Mouse (Mus musculus) erythroid progenitor cell, adult 5-6 weeks (primary cell): ENCODE data around the gene Gm49661. TPM values are rescaled to one million over a fixed set of nuclear protein-coding genes. Genes with fewer than 3 reads are reported as not detected.

Experiments used
- ATAC-seq: replicated peaks from 2 replicates; pipeline ENCODE4 v1.8.0; 2016; ENCODE audit warnings: moderate number of reproducible peaks, mild to moderate bottlenecking, moderate TSS enrichment, inconsistent platforms; ENCODE audit not compliant: poor library complexity, low FRiP score, severe bottlenecking
- total RNA-seq, 2 experiments: library from RNA; stranded (forward) in 1 of 2; stranded (reverse) in 1 of 2; fragments of 150-400 nt in 1 of 2; fragments of 186-747, 209-891 nt in 1 of 2; gene quantifications; 2 replicates each; pipeline versions ENCODE4 v1.2.3 to v1.2.4; 2015 to 2017; ENCODE audit warnings: low replicate concordance in 2 of 2

Gene Gm49661
- total RNA-seq, 2 experiments from 2014 or later, result not detected

DNA sequence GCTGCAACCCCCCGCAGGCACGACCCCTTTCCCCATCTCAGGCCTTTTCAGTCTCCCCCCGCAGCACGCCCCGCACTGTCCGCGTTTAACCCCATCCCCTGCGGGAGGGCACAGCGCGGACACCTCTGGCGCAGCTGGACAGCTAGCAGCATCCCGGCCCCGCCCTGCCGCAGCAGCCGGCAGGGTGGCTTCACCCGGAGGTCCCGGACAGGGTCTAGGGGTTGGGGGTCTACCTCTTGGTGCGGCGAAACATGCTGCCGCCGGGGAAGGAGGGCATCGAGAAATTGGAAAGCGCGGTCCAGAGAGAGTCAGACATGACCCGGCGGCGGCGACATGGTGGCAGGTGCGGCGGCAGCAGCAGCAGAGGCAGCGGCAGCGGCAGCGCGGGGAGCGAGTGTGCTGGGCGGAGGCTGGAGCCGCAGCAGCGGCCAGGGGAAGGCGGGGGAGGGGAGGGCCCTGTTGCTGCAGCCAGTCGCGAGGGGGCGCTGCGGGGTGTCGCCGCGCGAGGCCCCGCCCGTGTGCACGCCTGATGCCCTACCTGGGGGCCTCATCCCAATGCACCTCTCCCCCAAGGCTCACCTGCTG, 32.2 kb downstream of the Gm49661 start, which contains the start of gene Mast1:
Gene Mast1, minus strand, starts transcription at position 398 of the 585 bp plus-strand sequence.
- ATAC-seq, result peak; percentile 80

DNA sequence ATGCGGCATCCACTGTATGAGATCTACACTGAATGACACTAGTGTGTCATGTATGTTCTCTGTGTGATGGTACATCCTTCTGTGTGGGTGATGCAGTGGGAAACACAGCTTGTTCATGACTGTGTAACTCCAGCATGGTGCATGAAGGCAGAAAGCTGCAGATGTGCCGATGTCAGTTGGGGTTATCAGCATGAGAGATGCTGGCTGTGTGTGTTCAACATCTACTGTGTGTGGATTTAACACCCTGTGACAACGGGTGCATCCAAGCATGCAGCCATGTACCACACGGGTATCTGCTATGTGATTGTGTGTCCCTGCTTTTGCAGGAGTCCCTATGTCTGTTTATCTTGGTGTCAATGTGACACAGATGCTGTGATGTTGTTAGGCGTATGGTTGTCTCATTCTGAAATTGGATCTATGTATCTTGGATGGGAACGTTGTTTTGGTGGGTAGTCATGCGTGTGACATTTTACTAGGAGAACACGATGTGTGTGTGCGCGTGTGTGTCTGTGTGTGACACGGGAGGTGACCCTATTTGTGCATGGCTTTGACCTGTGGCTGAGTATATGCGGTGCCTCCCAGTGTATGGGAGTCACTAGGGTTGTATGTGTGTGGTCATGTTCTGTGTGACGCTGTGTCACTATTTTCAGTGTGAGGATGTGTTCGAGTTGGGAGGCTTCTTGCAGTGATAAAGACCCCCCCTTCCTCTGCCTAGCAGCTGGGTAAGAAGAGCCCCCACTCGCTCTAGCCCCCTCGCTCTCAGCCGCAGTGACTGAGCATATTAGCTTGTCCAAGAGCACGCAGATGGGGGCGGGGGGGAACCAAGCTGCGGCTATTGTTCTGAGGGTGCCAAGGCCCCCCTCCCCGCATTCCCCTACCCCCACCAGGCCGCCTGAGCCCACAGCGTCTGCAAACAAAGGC, 32.9 kb downstream of the Gm49661 start:
- ATAC-seq, result no peak

DNA sequence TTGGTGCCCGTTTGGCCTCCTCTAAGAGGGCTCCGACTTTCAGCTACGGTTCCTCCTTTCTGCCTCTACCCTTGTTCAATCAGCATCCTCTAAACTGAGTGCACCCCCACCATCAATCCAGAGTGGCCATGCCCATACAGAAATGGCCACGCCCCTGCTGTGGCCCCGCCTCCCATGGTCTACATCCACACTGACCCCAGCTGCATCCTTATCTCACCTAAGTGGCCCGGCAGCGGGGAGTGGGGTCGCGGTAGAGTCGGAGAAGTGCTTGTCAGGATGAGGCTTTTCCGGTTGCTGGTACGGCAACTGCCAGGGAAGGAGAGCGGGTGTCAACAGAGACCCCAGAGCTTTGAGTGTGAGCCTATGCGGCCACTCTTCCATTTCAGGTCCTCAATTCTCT, 33.7 kb downstream of the Gm49661 start:
- no peak for ATAC-seq

DNA sequence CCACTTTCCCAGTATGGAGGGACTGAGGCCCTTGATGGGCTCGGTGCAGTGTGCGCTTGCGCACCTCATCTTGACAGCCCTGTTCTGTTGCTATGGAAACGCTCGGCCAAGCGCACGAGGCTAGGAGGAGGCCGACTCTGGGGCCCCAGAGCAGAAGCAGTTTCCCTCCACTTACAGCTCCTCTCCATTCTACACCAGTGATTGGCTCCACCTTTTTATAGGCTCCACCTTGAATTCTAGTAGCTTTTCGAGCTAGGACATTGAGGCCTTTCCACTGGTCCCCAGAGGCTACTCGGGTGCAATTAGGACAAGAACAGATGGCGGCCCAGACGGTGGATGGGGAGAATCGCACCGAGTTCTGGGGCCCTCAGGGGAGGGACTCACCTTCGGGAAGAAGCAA, 34.4 kb downstream of the Gm49661 start:
- no peak for ATAC-seq

DNA sequence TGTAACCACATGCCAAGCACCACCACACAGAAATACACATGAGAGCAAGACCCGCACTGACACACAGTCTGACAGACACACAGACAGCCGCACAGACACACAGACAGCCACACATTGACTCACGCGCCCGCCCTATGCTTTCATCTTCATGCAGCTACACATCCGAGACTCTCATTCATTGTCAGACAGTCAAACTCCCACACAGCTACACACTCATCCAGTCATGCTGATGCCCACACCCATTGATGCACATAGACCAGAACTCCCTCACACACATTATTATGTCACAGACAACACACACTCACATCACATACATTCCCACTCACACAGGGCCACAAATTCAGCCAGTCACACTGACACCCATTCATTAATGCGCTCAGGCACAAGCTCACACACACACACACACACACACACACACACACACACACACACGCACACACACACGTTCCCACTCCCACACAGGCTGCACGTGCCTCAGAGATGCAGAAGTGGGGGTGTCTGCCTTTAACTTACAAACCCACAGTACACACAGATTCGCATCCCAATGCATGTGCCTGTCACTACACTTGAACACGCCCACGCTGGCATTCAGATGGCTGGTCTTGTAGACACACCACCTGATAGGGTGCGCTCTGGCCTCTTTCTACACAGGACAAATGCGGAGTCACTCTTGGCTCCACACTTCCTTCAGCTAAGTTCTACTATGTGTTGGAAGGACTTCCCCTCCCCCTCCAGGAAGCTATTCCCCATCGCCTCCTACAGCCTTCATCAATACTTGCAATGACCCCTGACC, 35.3 kb downstream of the Gm49661 start:
- ATAC-seq, result no peak

DNA sequence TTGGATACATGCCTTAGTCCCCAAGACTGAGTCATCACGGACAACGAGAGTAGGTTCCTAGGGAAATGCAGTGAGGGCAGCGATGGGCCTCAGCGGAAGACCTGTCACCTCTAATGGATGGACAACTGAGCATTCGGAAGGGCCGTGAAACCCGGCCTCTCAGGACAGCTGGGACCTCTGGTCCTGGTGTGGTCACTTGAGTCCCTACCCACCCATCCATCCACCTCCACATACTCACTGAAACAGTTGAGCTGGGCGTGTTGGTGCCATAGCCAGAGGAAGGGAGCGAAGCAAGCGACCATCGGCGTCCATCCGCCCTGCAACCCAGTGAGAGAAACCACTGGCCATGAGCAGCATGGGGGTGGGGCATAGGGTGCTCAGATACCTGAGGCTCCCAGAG, 38.7 kb downstream of the Gm49661 start:
- ATAC-seq, result no peak

DNA sequence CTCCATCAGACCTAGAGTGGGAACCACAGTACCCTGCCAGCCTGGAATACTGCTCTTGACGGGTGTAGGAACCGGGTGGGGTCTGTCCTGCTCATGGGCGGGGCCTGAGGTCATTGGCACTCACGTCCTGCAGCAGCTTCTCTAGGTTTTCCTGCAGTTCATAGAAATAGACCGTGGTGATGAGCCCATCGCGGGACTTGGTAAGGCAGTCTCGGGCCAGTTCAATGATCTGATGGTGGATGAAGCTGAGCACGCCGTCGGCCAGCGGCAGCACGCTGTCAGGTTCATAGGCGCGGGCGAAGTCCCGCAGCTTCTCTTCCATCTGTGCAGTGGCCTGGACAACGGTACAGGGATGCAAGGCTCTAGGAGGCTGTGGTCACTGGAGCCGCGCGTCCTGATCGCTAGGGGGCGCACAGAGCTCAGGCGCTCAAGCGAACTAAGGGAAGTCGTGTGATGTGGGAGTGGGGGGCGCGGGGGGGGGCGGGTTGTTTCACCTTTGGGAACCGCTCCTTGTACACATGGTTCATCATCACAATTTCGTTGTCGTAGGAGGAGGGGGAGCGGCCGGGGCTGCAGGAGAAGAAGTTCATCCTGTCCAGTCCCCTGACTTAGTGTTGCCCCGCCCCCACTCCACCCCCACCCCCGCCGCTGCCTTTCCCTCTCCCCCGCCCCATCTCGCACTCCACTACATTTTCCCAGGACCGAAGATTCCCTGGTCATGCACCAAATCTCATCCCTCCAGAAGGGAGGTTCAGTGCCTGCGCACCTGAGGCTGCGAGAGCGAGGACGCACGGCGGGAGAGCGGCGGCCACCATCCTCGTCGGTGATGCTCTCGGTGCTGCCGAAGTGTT, 40.6 kb downstream of the Gm49661 start:
- ATAC-seq, result peak; percentile 89

DNA sequence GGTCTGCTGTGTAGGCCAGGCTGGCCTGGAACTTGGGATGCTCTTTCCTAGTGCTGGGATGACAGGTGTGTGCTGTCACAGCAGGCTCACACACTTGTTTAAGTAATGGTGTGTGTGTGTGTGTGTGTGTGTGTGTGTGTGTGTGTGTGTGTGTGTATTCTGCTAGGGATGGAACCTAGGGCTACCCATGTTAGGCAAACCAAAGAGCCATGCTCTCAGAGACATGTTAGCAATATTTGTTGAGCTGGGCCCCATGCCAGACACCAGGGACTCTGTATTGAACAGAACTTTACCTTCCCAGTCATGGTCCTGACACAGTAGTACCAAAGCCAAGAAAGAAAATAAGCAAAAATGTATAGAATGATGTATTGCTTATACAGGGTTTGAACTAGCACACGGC, 41.7 kb downstream of the Gm49661 start:
- ATAC-seq, result no peak

DNA sequence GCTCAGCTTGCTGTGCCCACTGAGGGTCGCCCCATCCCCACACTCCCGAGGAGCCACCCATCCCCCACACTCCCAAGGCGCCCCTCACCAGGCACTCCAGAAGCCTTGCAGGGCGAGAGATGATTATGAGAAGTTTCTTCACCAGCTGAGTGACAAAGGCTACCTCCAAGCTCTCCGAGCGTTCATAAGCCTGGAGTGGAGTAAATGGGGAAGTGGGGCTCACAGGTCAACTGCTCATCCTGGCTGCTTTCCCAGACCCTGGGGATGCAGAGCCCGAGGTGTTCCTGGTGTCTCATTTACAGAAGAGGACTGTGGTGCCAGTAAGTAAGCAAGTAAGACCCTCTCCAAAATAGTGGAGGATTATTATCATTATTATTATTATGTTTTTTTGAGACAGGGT, 43.7 kb downstream of the Gm49661 start:
- no peak for ATAC-seq

DNA sequence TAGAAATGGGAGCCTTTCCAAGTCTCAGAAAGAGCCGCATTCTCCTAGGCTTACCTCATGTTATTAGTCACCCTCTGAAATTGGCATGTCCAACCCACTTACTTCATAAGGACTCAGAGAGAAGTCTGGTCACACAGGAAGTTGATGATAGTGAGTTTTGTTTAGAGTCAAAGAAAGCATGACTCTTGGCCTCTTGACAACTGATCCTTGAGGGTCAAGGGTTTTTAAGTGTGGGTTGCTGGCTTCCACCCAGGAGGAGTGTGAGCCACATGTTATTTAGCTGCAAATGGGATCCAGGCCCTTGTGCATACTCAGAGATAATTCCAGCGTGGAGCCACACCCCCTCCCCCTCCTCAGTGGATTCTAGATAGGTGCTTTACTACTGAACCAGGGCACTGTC, 47.6 kb downstream of the Gm49661 start:
- ATAC-seq, result no peak

DNA sequence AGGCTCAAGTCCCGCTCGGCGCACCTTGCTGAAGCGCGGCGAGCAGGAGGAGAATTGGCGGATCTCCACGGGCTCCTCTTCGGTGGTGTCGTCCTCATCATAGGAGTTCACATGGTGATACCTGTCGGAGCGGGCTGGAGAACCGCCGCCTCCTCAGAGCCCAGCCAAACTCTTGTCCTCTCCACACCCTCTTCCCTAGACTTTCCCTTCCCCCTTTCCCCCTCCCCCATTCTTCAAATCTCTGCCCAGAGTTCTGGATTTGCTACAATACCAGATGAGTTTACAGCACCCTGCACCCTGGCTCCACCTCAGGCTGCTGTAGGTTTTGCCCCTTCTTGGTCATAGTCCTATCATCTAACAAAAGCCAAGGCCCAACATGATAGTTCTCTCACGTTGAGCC, 50.6 kb downstream of the Gm49661 start:
- no peak for ATAC-seq

DNA sequence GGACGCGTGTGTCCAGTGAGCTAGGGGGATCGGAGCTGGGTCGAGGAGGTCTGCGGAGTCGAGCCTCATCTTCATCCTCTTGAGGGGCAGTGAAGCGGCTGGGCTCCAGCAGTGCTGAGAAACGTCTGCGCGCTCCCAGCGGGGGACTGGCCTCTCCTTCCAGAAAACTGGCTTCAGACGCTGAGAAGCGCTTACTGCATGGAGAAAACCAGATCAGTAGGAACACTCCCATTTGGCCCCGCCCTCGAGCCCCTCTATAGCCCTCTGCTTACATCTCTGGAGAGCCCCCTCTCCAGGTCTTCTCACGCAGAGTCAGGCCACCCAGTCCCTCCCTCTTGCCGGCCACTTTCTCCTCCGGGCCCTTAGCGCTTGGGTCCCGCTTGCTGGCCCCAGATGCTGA, 51.5 kb downstream of the Gm49661 start:
- no peak for ATAC-seq

Other genes starting within 250 kb of the Gm49661 start
- 12.2 and 21.6 TPM in 2 replicates for gene G430095P16Rik, start 246.4 kb downstream of the Gm49661 start, total RNA-seq (2015; ENCODE audit: low replicate concordance)
- gene G430095P16Rik, start 246.4 kb downstream of the Gm49661 start, total RNA-seq (2017; ENCODE audit: low replicate concordance), result 1.1 and 13.2 TPM in 2 replicates
- gene Nfix, start 169.1 kb downstream of the Gm49661 start, total RNA-seq (2015; ENCODE audit: low replicate concordance), result 53.7 and 76.0 TPM in 2 replicates
- 33.6 and 36.8 TPM in 2 replicates for gene Nfix, start 169.1 kb downstream of the Gm49661 start, total RNA-seq (2017; ENCODE audit: low replicate concordance)
- gene Dand5, start 146.6 kb downstream of the Gm49661 start, total RNA-seq (2015; ENCODE audit: low replicate concordance), result 2.5 and 3.8 TPM in 2 replicates
- 5.4 and 6.7 TPM in 2 replicates for gene Dand5, start 146.6 kb downstream of the Gm49661 start, total RNA-seq (2017; ENCODE audit: low replicate concordance)
- 6.7 and 7.6 TPM in 2 replicates for gene Gadd45gip1, start 137.9 kb downstream of the Gm49661 start, total RNA-seq (2015; ENCODE audit: low replicate concordance)
- gene Gadd45gip1, start 137.9 kb downstream of the Gm49661 start, total RNA-seq (2017; ENCODE audit: low replicate concordance), result 11.3 and 16.4 TPM in 2 replicates
- 273 and 355 TPM in 2 replicates for gene Rad23a, start 128.8 kb downstream of the Gm49661 start, total RNA-seq (2015; ENCODE audit: low replicate concordance)
- gene Rad23a, start 128.8 kb downstream of the Gm49661 start, total RNA-seq (2017; ENCODE audit: low replicate concordance), result 296 and 306 TPM in 2 replicates
- 261 and 337 TPM in 2 replicates for gene Calr, start 122.5 kb downstream of the Gm49661 start, total RNA-seq (2015; ENCODE audit: low replicate concordance)
- 660 and 677 TPM in 2 replicates for gene Calr, start 122.5 kb downstream of the Gm49661 start, total RNA-seq (2017; ENCODE audit: low replicate concordance)
- gene Farsa, start 112.4 kb downstream of the Gm49661 start, total RNA-seq (2015; ENCODE audit: low replicate concordance), result 11.2 and 19.7 TPM in 2 replicates
- 29.4 and 35.6 TPM in 2 replicates for gene Farsa, start 112.4 kb downstream of the Gm49661 start, total RNA-seq (2017; ENCODE audit: low replicate concordance)
- gene Syce2, start 97.3 kb downstream of the Gm49661 start, total RNA-seq (2015; ENCODE audit: low replicate concordance), result 65.2 and 133 TPM in 2 replicates
- gene Syce2, start 97.3 kb downstream of the Gm49661 start, total RNA-seq (2017; ENCODE audit: low replicate concordance), result 9.2 and 29.9 TPM in 2 replicates
- 16.9 and 36.9 TPM in 2 replicates for gene Gcdh, start 75.5 kb downstream of the Gm49661 start, total RNA-seq (2015; ENCODE audit: low replicate concordance)
- gene Gcdh, start 75.5 kb downstream of the Gm49661 start, total RNA-seq (2017; ENCODE audit: low replicate concordance), result 22.8 and 26.2 TPM in 2 replicates
- gene Klf1, start 67.5 kb downstream of the Gm49661 start, total RNA-seq (2015; ENCODE audit: low replicate concordance), result 262 and 325 TPM in 2 replicates
- 240 and 399 TPM in 2 replicates for gene Klf1, start 67.5 kb downstream of the Gm49661 start, total RNA-seq (2017; ENCODE audit: low replicate concordance)
- 32.7 and 33.2 TPM in 2 replicates for gene Dnase2a, start 60.9 kb downstream of the Gm49661 start, total RNA-seq (2015; ENCODE audit: low replicate concordance)
- gene Dnase2a, start 60.9 kb downstream of the Gm49661 start, total RNA-seq (2017; ENCODE audit: low replicate concordance), result 74.6 and 78.4 TPM in 2 replicates
- not detected in 2 replicates for gene Mast1, start 32.1 kb downstream of the Gm49661 start, total RNA-seq (2015; ENCODE audit: low replicate concordance)
- not detected in 2 replicates for gene Mast1, start 32.1 kb downstream of the Gm49661 start, total RNA-seq (2017; ENCODE audit: low replicate concordance)
- gene Rtbdn, start 22.4 kb downstream of the Gm49661 start, total RNA-seq (2015; ENCODE audit: low replicate concordance), result not detected in 2 replicates
- not detected in 2 replicates for gene Rtbdn, start 22.4 kb downstream of the Gm49661 start, total RNA-seq (2017; ENCODE audit: low replicate concordance)
- 2,168 and 2,598 TPM in 2 replicates for gene Prdx2, start 154 bp upstream of the Gm49661 start, total RNA-seq (2015; ENCODE audit: low replicate concordance)
- gene Prdx2, start 154 bp upstream of the Gm49661 start, total RNA-seq (2017; ENCODE audit: low replicate concordance), result 2,812 and 2,913 TPM in 2 replicates
- gene Rnaseh2a, start 334 bp upstream of the Gm49661 start, total RNA-seq (2015; ENCODE audit: low replicate concordance), result 82.6 and 141 TPM in 2 replicates
- 63.3 and 93.8 TPM in 2 replicates for gene Rnaseh2a, start 334 bp upstream of the Gm49661 start, total RNA-seq (2017; ENCODE audit: low replicate concordance)
- 8.0 and 12.3 TPM in 2 replicates for gene Junb, start 9.3 kb upstream of the Gm49661 start, total RNA-seq (2015; ENCODE audit: low replicate concordance)
- gene Junb, start 9.3 kb upstream of the Gm49661 start, total RNA-seq (2017; ENCODE audit: low replicate concordance), result 10.4 and 15.1 TPM in 2 replicates
- gene Hook2, start 21.2 kb upstream of the Gm49661 start, total RNA-seq (2015; ENCODE audit: low replicate concordance), result 0.42 and 0.72 TPM in 2 replicates
- 2.6 and 4.6 TPM in 2 replicates for gene Hook2, start 21.2 kb upstream of the Gm49661 start, total RNA-seq (2017; ENCODE audit: low replicate concordance)
- gene Best2, start 45.1 kb upstream of the Gm49661 start, total RNA-seq (2015; ENCODE audit: low replicate concordance), result not detected in 2 replicates
- gene Best2, start 45.1 kb upstream of the Gm49661 start, total RNA-seq (2017; ENCODE audit: low replicate concordance), result not detected in 2 replicates
- 42.8 and 69.2 TPM in 2 replicates for gene Asna1, start 55.8 kb upstream of the Gm49661 start, total RNA-seq (2015; ENCODE audit: low replicate concordance)
- 19.0 and 29.3 TPM in 2 replicates for gene Asna1, start 55.8 kb upstream of the Gm49661 start, total RNA-seq (2017; ENCODE audit: low replicate concordance)
- 143 and 183 TPM in 2 replicates for gene Trir, start 57.4 kb upstream of the Gm49661 start, total RNA-seq (2015; ENCODE audit: low replicate concordance)
- 140 and 476 TPM in 2 replicates for gene Trir, start 57.4 kb upstream of the Gm49661 start, total RNA-seq (2017; ENCODE audit: low replicate concordance)
- 24.9 and 35.6 TPM in 2 replicates for gene Tnpo2, start 67.5 kb upstream of the Gm49661 start, total RNA-seq (2015; ENCODE audit: low replicate concordance)
- 31.8 and 40.2 TPM in 2 replicates for gene Tnpo2, start 67.5 kb upstream of the Gm49661 start, total RNA-seq (2017; ENCODE audit: low replicate concordance)
- 4.3 and 10.5 TPM in 2 replicates for gene Fbxw9, start 90.6 kb upstream of the Gm49661 start, total RNA-seq (2015; ENCODE audit: low replicate concordance)
- 1.4 and 2.8 TPM in 2 replicates for gene Fbxw9, start 90.6 kb upstream of the Gm49661 start, total RNA-seq (2017; ENCODE audit: low replicate concordance)
- gene Gm5741, start 98.5 kb upstream of the Gm49661 start, total RNA-seq (2015; ENCODE audit: low replicate concordance), result not detected in 2 replicates
- not detected in 2 replicates for gene Gm5741, start 98.5 kb upstream of the Gm49661 start, total RNA-seq (2017; ENCODE audit: low replicate concordance)
- 13.4 and 15.9 TPM in 2 replicates for gene Dhps, start 102.3 kb upstream of the Gm49661 start, total RNA-seq (2015; ENCODE audit: low replicate concordance)
- gene Dhps, start 102.3 kb upstream of the Gm49661 start, total RNA-seq (2017; ENCODE audit: low replicate concordance), result 3.5 and 4.7 TPM in 2 replicates
- 37.7 and 66.3 TPM in 2 replicates for gene Wdr83os, start 111.3 kb upstream of the Gm49661 start, total RNA-seq (2015; ENCODE audit: low replicate concordance)
- gene Wdr83os, start 111.3 kb upstream of the Gm49661 start, total RNA-seq (2017; ENCODE audit: low replicate concordance), result 7.3 and 23.1 TPM in 2 replicates
- 30.6 and 35.6 TPM in 2 replicates for gene Wdr83, start 111.9 kb upstream of the Gm49661 start, total RNA-seq (2015; ENCODE audit: low replicate concordance)
- 15.8 and 17.6 TPM in 2 replicates for gene Wdr83, start 111.9 kb upstream of the Gm49661 start, total RNA-seq (2017; ENCODE audit: low replicate concordance)
- gene Man2b1, start 113.8 kb upstream of the Gm49661 start, total RNA-seq (2015; ENCODE audit: low replicate concordance), result 19.8 and 34.4 TPM in 2 replicates
- 7.0 and 13.2 TPM in 2 replicates for gene Man2b1, start 113.8 kb upstream of the Gm49661 start, total RNA-seq (2017; ENCODE audit: low replicate concordance)
- not detected in 2 replicates for gene Zfp791, start 153.7 kb upstream of the Gm49661 start, total RNA-seq (2015; ENCODE audit: low replicate concordance)
- gene Zfp791, start 153.7 kb upstream of the Gm49661 start, total RNA-seq (2017; ENCODE audit: low replicate concordance), result not detected in 2 replicates
- gene Cks1brt, start 182.5 kb upstream of the Gm49661 start, total RNA-seq (2015; ENCODE audit: low replicate concordance), result not detected in 2 replicates
- not detected in 2 replicates for gene Cks1brt, start 182.5 kb upstream of the Gm49661 start, total RNA-seq (2017; ENCODE audit: low replicate concordance)